Mouse (Mus musculus): ENCODE data around the gene Ints2. TPM values are rescaled to one million over a fixed set of nuclear protein-coding genes. Genes with fewer than 3 reads are reported as not detected.

The Ints2 gene
- polyA plus RNA-seq, 1 experiment = 1.4 TPM

GRCm38 (mm10) chr11:86174173-86174572, 83.2 kb downstream of the Ints2 start:
- H3K27me3 ChIP-seq (ENCODE audit: control insufficient read depth, insufficient read depth, low read length) = no peaks in the 10 kb centered on the region
- no peaks in the 10 kb centered on the region for H3K36me3 ChIP-seq (ENCODE audit: control insufficient read depth, insufficient read depth, low read length)
- peaks cover 5% of the 10 kb centered on the region; the same call in 1 of the 2 replicates for H3K4me1 ChIP-seq (ENCODE audit: control insufficient read depth, insufficient read depth, insufficient read length, low read length)
- no peak for TF ChIP-seq POLR2A (IDR thresholded peaks at IDR 0.05; ENCODE audit: low read depth, low read length)
- TF ChIP-seq CTCF (IDR thresholded peaks at IDR 0.05; ENCODE audit: extremely low read depth, insufficient read length, insufficient replicate concordance, low read depth, low read length) = peak; percentile 63; the same call in 1 of the 2 replicates
- no peak overlapping the region for H3K4me3 ChIP-seq (ENCODE audit: low read depth, low read length)
- 75% methylated on average over 2 of the region's 2 CpGs for WGBS
- no peak overlapping the region for H3K27ac ChIP-seq (ENCODE audit: insufficient read depth, low read depth, low read length)

GRCm38 (mm10) chr11:86170743-86171142, 86.6 kb downstream of the Ints2 start:
- WGBS = 47% methylated on average over 2 of the region's 2 CpGs
- H3K27me3 ChIP-seq (ENCODE audit: control insufficient read depth, insufficient read depth, low read length) = no peaks in the 10 kb centered on the region
- H3K27ac ChIP-seq (ENCODE audit: insufficient read depth, low read depth, low read length) = no peak overlapping the region
- TF ChIP-seq CTCF (IDR thresholded peaks at IDR 0.05; ENCODE audit: extremely low read depth, insufficient read length, insufficient replicate concordance, low read depth, low read length) = no peak
- no peak for TF ChIP-seq POLR2A (IDR thresholded peaks at IDR 0.05; ENCODE audit: low read depth, low read length)
- H3K4me1 ChIP-seq (ENCODE audit: control insufficient read depth, insufficient read depth, insufficient read length, low read length) = peaks cover 5% of the 10 kb centered on the region; the same call in 1 of the 2 replicates
- H3K36me3 ChIP-seq (ENCODE audit: control insufficient read depth, insufficient read depth, low read length) = no peaks in the 10 kb centered on the region
- no peak overlapping the region for H3K4me3 ChIP-seq (ENCODE audit: low read depth, low read length)

Other genes starting within 250 kb of the Ints2 start
- gene Brip1, start 56.4 kb downstream of the Ints2 start, polyA plus RNA-seq (2012; rRNA removed) = 0.06 and 0.33 TPM in 2 replicates
- 5.8 and 21.8 TPM in 2 replicates for gene Med13, start 100.0 kb upstream of the Ints2 start, polyA plus RNA-seq (2012; rRNA removed)
- gene Rnft1, start 227.1 kb upstream of the Ints2 start, polyA plus RNA-seq (2012; rRNA removed) = 1.1 TPM in 2 replicates